Mouse (Mus musculus): Measurements from ENCODE around the gene Gipc1. TPM values are rescaled to one million over a fixed set of nuclear protein-coding genes. Genes with fewer than 3 reads are reported as not detected.
A peak's percentile ranks its signal among the peaks of the same experiment; 100 is the strongest.

Gipc1 gene
- polyA plus RNA-seq, 1 experiment from 2014 or later, result 46.1 TPM

DNA sequence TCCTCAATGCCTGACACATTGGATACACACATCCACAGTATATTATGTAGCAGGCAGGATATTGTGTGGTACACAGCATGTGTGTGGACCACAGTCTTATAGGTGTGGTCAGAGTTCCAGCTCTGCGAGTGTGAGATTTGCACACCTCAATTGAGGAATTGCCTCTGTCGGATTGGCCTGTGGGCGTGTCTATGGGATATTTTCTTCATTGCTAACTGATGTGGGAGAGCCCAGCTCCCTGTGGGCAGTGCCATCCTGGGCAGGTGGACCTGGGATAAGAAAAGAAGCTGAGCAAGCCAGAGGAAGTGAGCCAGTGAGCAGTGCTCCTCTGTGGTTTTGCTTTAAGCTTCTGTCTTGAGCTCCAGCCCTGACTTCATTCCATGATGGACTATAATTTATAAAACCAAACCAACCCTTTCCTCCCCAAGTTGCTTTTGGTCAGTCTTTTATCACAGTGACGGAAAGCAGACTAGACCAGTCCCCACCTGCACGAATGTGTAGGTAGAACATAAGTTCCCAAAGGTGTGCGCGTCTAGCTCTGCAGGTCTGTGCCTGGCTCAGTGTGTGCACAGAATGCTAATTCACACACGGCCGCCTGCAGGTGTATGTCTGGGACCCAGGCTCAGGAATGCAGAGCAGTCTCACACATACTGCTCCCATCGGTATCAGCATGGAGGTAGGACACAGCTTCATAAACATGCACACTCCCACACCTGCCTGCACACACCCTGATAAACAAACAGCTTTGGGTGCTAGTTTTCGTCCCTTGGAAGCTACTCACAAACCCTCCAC lies 42.1 kb downstream of the Gipc1 start:
- no peak for DNase-seq
- Histone ChIP-seq H3K4me1 (ENCODE audit: insufficient read depth) (peaks cover 38% of the 10 kb centered on the region), H3K27me3 (ENCODE audit: insufficient read depth, low read length) (no peaks in the 10 kb centered on the region), H3K9me3 (ENCODE audit: low read length) (no peaks in the 10 kb centered on the region), H3K36me3 (replicated peaks; ENCODE audit: insufficient read depth, low read length) (peaks cover 28% of the 10 kb centered on the region), H3K4me2 (ENCODE audit: low read depth, low read length) (no peak overlapping the region), H3K27ac (ENCODE audit: low read depth) (no peak overlapping the region), H3K9ac (replicated peaks) (no peak overlapping the region), H3K4me3 (ENCODE audit: low read depth, low read length) (no peak overlapping the region)
- WGBS (ENCODE audit: insufficient replicate concordance), result 66% methylated on average over 11 of the region's 11 CpGs
- ATAC-seq, result no peak
- no peak for TF ChIP-seq EP300 (IDR thresholded peaks at IDR 0.05; ENCODE audit: low read depth)
- no peak for TF ChIP-seq CTCF (IDR thresholded peaks at IDR 0.05; ENCODE audit: low read depth)

DNA sequence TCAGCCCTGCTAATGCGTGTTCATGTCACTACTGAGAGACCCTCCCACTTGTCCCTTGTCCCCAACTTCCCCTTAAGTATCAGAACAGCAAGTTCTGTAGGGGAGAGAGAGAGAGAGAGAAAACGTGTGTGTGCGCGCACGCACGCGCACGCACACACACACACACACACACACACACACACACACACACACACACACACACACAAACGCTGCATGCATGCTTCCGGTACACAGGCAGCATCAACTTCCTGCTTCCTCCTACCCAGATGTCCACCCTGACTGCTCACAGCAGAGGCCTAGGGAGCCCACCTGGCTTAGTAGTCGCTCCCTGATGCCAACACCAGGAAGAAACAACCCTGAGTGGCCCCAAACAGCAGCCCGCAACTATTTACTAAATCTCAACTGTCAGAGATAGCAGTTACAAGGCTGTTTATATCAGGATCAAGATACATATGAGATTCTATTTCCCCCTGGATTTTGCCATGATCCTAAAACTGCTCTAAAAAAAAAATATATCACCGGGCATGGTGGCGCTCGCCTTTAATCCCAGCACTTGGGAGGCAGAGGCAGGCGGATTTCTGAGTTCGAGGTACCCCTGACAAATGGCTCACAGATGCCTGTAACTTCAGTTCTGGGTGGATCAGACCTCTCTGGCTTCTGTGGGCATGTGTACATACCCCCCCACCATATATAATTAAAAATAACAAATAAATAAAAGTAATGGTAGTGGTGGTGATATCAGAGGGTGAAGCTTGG lies 43.1 kb downstream of the Gipc1 start:
- 61% methylated on average over 10 of the region's 17 CpGs for WGBS (ENCODE audit: insufficient replicate concordance)
- Histone ChIP-seq H3K27me3 (ENCODE audit: insufficient read depth, low read length) (no peaks in the 10 kb centered on the region), H3K4me1 (ENCODE audit: insufficient read depth) (peaks cover 44% of the 10 kb centered on the region), H3K9me3 (ENCODE audit: low read length) (no peaks in the 10 kb centered on the region), H3K27ac (ENCODE audit: low read depth) (peak overlapping the region; percentile 70), H3K9ac (replicated peaks) (no peak overlapping the region), H3K4me3 (ENCODE audit: low read depth, low read length) (no peak overlapping the region), H3K36me3 (replicated peaks; ENCODE audit: insufficient read depth, low read length) (peaks cover 21% of the 10 kb centered on the region), H3K4me2 (ENCODE audit: low read depth, low read length) (0 out of 2 replicates have a peak overlapping the region, but pooled peaks have one; percentile 28)
- TF ChIP-seq CTCF (IDR thresholded peaks at IDR 0.05; ENCODE audit: low read depth), result no peak
- TF ChIP-seq EP300 (IDR thresholded peaks at IDR 0.05; ENCODE audit: low read depth), result no peak
- DNase-seq, result peak; percentile 37
- ATAC-seq, result no peak; the same call in 1 of the 2 replicates

DNA sequence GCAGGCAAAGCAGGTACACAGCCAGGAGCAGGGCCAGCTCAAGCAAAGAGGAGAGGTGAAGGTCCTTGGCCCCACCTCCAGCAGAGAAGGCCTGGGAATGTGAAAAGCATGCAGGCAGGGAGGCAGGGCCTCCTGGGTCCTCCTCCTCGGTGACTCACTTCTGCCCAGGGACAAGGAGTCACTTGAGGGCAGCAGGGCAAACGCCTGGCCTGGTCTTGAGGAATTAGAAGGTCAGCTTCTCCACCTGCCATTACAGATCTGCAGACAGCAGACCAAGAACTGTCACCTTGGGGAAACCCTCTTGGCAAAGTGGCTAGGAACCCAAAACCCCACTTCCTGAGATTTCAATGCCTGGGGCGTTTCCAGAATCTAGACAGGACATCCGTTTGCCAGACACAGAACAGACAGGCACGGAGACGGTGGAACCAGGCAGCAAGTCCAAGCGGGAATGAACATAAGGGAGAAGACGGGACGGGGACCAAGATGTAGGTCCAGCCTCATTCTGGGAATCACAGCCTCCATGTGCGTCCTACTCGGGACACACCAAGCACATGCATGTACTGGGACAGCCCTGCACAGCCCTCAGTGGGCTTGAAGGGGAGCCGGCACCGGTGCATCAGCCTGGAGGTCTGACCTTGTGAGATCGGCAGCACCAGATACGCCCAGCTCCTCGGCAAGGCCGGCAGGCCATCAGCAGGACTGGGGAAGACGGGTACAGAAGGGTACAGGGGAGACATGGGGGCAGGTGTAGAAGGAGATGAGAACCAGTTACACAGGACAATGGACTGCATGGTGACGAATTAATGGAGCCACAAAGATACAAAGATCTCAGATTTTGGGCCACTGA lies 45.1 kb downstream of the Gipc1 start:
- H3K4me3 ChIP-seq (ENCODE audit: low read depth, low read length), result peak overlapping the region; percentile 80
- TF ChIP-seq EP300 (IDR thresholded peaks at IDR 0.05; ENCODE audit: low read depth) (no peak), CTCF (IDR thresholded peaks at IDR 0.05; ENCODE audit: low read depth) (no peak)
- H3K9me3 ChIP-seq (ENCODE audit: low read length), result no peaks in the 10 kb centered on the region
- peak overlapping the region; percentile 90 for H3K27ac ChIP-seq (ENCODE audit: low read depth)
- WGBS (ENCODE audit: insufficient replicate concordance), result 36% methylated on average over 19 of the region's 19 CpGs
- H3K4me2 ChIP-seq (ENCODE audit: low read depth, low read length), result peak overlapping the region; percentile 92
- ATAC-seq (no peak), DNase-seq (peak; percentile 38)
- 0 out of 2 replicates have a peak, but pooled peaks cover under 1% of the 10 kb centered on the region for H3K36me3 ChIP-seq (replicated peaks; ENCODE audit: insufficient read depth, low read length)
- peaks cover 46% of the 10 kb centered on the region for H3K4me1 ChIP-seq (ENCODE audit: insufficient read depth)
- no peaks in the 10 kb centered on the region for H3K27me3 ChIP-seq (ENCODE audit: insufficient read depth, low read length)
- peak overlapping the region; percentile 91 for H3K9ac ChIP-seq (replicated peaks)

DNA sequence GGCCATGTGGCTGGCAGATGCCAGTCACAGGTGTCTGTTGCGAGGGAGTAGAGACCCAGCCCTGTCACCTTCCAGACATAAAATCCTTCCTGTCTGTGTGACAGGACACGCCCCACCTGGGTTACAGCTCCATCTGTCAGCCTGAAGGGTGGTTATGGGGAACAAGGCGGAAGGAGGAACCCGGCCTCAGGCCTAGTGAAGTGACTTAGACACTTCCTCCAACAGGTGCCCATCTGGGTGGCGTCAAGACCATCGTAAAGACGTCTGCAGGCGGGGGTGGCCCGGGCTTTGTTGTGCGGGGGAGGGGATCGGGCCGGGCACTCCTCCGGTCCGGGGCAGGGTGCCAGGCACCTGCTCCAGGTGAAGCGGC lies 45.8 kb downstream of the Gipc1 start:
- Histone ChIP-seq H3K36me3 (replicated peaks; ENCODE audit: insufficient read depth, low read length) (no peaks in the 10 kb centered on the region), H3K27me3 (ENCODE audit: insufficient read depth, low read length) (no peaks in the 10 kb centered on the region), H3K4me3 (ENCODE audit: low read depth, low read length) (peak overlapping the region; percentile 80), H3K9me3 (ENCODE audit: low read length) (no peaks in the 10 kb centered on the region), H3K27ac (ENCODE audit: low read depth) (peak overlapping the region; percentile 90), H3K4me1 (ENCODE audit: insufficient read depth) (peaks cover 46% of the 10 kb centered on the region), H3K9ac (replicated peaks) (peak overlapping the region; percentile 91), H3K4me2 (ENCODE audit: low read depth, low read length) (peak overlapping the region; percentile 92)
- WGBS (ENCODE audit: insufficient replicate concordance), result 2% methylated on average over 15 of the region's 15 CpGs
- ATAC-seq (peak; percentile 24), DNase-seq (peak; percentile 71)
- no peak for TF ChIP-seq CTCF (IDR thresholded peaks at IDR 0.05; ENCODE audit: low read depth)
- no peak for TF ChIP-seq EP300 (IDR thresholded peaks at IDR 0.05; ENCODE audit: low read depth)

DNA sequence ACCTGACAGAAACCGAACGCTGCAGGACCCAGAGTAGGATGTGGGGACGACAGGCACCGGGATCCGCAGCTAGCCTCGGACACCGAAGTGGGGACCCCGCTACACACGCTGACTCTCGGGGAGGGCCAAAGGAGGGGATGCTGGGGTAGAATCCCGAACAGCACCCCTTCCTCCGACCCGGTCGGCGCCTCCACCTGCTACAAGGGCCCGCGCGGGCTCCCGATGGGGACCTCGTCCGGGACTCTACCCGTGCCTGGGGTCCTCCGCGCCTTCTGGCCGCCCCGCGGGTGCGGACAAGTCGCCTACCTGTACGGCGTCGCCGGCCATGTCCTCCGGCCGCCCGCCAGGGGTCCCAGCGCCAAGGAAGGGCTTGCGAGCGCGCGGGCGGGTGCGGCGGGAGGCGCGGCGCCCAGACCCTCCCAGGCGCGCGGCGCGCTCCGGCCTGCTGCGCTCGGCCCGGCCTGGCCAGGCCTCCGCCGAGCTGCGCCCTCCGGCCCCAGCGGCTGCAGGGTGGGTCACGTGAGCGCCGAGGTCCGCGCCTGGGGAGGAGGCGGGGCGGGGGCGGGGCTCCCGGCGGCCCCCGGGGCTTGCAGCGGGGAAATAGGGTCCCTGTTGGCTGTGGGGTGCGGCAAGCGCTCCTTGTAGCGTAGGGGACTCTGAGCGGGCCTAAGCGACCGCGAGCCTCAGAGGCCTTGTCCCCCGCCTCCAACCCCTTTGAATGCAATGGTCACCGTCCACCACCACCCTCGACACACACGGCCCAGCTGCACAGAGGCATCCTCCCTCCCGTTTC lies 46.4 kb downstream of the Gipc1 start, which contains the start of gene Pkn1:
TSS of gene Pkn1 (minus strand) at position 519 of the 793 bp plus-strand sequence.
- ATAC-seq (peak; percentile 82), DNase-seq (peak; percentile 87)
- no peak for TF ChIP-seq CTCF (IDR thresholded peaks at IDR 0.05; ENCODE audit: low read depth)
- no peak for TF ChIP-seq EP300 (IDR thresholded peaks at IDR 0.05; ENCODE audit: low read depth)
- H3K9ac ChIP-seq (replicated peaks), result peak within 1 kb of the TSS; percentile 91
- peak within 1 kb of the TSS; percentile 92 for H3K4me2 ChIP-seq (ENCODE audit: low read depth, low read length)
- no peaks in the 10 kb centered on the region for H3K36me3 ChIP-seq (replicated peaks; ENCODE audit: insufficient read depth, low read length)
- H3K4me3 ChIP-seq (ENCODE audit: low read depth, low read length), result peak within 1 kb of the TSS; percentile 80
- peaks cover 42% of the 10 kb centered on the region for H3K4me1 ChIP-seq (ENCODE audit: insufficient read depth)
- H3K27ac ChIP-seq (ENCODE audit: low read depth), result peak within 1 kb of the TSS; percentile 90
- H3K9me3 ChIP-seq (ENCODE audit: low read length), result no peaks in the 10 kb centered on the region
- under 1% methylated on average over 54 of the region's 85 CpGs for WGBS (ENCODE audit: insufficient replicate concordance)
- no peaks in the 10 kb centered on the region for H3K27me3 ChIP-seq (ENCODE audit: insufficient read depth, low read length)

Measured in liver, postnatal 0 days (tissue).